Mouse (Mus musculus) mature B cell (primary cell): ENCODE data around the gene Tbc1d24.

ENCODE experiments used
- in situ Hi-C: fragments of 300-500 bp; cut with MboI; formaldehyde crosslinking; loops from 2 replicates; pipeline ENCODE4 v1.14.3; 2019

Tbc1d24 gene

GRCm38 (mm10) chr17:24173423-24173822 is 31.9 kb downstream of the Tbc1d24 start:
- in situ Hi-C loops, result no loop called here

- in situ Hi-C loops, result no loop called here
Observed at GRCm38 (mm10) chr17:24171738-24172137, 33.6 kb downstream of the Tbc1d24 start.

- in situ Hi-C loops, result no loop called here
Observed at GRCm38 (mm10) chr17:24170729-24171128, 34.6 kb downstream of the Tbc1d24 start.

GRCm38 (mm10) chr17:24170125-24170524 is 35.2 kb downstream of the Tbc1d24 start:
- in situ Hi-C loops, result no loop called here

- in situ Hi-C loops, result no loop called here
Observed at GRCm38 (mm10) chr17:24169317-24170065, 35.9 kb downstream of the Tbc1d24 start, which contains the start of gene Atp6v0c. Atp6v0c (minus strand) TSS chr17:24169702.

GRCm38 (mm10) chr17:24168590-24169277 is 36.6 kb downstream of the Tbc1d24 start:
- in situ Hi-C loops, result no loop called here

- in situ Hi-C loops, result no loop called here
Observed at GRCm38 (mm10) chr17:24167891-24168505, 37.4 kb downstream of the Tbc1d24 start.

GRCm38 (mm10) chr17:24167120-24167519 is 38.2 kb downstream of the Tbc1d24 start:
- in situ Hi-C loops, result no loop called here

- in situ Hi-C loops, result no loop called here
Observed at GRCm38 (mm10) chr17:24164566-24165259, 40.6 kb downstream of the Tbc1d24 start.

- in situ Hi-C loops, result no loop called here
Observed at GRCm38 (mm10) chr17:24163176-24163962, 42.0 kb downstream of the Tbc1d24 start, which contains the start of gene Amdhd2. Amdhd2 (minus strand) TSS chr17:24163766.

GRCm38 (mm10) chr17:24162584-24163175 is 42.7 kb downstream of the Tbc1d24 start:
- in situ Hi-C loops, result no loop called here

GRCm38 (mm10) chr17:24161466-24161865 is 43.9 kb downstream of the Tbc1d24 start:
- in situ Hi-C loops, result no loop called here

GRCm38 (mm10) chr17:24157526-24157925 is 47.8 kb downstream of the Tbc1d24 start:
- in situ Hi-C loops, result no loop called here

- in situ Hi-C loops, result no loop called here
Observed at GRCm38 (mm10) chr17:24157121-24157520, 48.2 kb downstream of the Tbc1d24 start.

- in situ Hi-C loops, result no loop called here
Observed at GRCm38 (mm10) chr17:24156394-24156793, 49.0 kb downstream of the Tbc1d24 start.

- in situ Hi-C loops, result no loop called here
Observed at GRCm38 (mm10) chr17:24155742-24156141, 49.6 kb downstream of the Tbc1d24 start.

- in situ Hi-C loops, result no loop called here
Observed at GRCm38 (mm10) chr17:24154463-24154862, 50.9 kb downstream of the Tbc1d24 start.

- in situ Hi-C loops, result no loop called here
Observed at GRCm38 (mm10) chr17:24151890-24152563, 53.3 kb downstream of the Tbc1d24 start.

GRCm38 (mm10) chr17:24151382-24151781 is 54.0 kb downstream of the Tbc1d24 start:
- in situ Hi-C loops, result no loop called here

GRCm38 (mm10) chr17:24150824-24151223 is 54.5 kb downstream of the Tbc1d24 start, which contains the start of gene Pdpk1:
Pdpk1 (minus strand) TSS chr17:24150924.
- in situ Hi-C loops, result no loop called here
